ENCODE assay signal across 9 mouse cellular contexts in the genomic region with DNA sequence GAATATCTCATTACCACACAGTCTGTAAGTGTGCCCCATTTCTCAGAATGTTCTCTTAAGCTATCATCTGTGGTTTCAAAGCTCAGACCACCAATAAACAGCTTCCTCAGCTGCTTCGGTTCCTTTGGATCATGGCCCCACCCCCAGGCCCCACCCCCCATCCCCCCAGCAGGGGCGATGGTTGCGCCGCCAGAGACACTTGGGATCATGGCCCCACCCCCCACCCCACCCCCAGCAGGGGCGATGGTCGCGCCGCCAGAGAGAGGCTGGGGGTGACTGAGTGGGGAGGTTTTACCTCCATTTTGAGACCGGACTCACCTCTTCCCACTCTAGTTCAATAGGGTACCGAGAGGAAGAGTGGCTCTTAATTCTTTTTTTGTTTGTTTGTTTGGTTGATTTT. TPM values are rescaled to one million over a fixed set of nuclear protein-coding genes. Genes with fewer than 3 reads are reported as not detected.
DNase-seq lines count a peak whose midpoint lies in the region; ATAC-seq and TF ChIP-seq lines count a peak whose summit lies in the region.
"Had no signal": no experiment of that assay in that cellular context is flagged by ENCODE, and none has a peak within 500 bp of the region (broad histone marks: within the 10 kb centered on the region; RNA-seq: fewer than 3 reads in every experiment).

No protein-coding gene starts in this region.

- no peak overlapping the region for H3K27ac ChIP-seq in heart, postnatal 0 days (ENCODE audit: low read depth)
- no peak overlapping the region for H3K27ac ChIP-seq in hindbrain, postnatal 0 days
- no peak overlapping the region for H3K27ac ChIP-seq in midbrain, embryonic 11.5 days (ENCODE audit: low read depth, low read length)

- 4% methylated on average over 10 of the region's 10 CpGs for WGBS in heart, postnatal 0 days
- WGBS in hindbrain, postnatal 0 days: 4% methylated on average over 10 of the region's 10 CpGs
- 8% methylated on average over 10 of the region's 10 CpGs for WGBS in midbrain, embryonic 11.5 days

- no peaks in the 10 kb centered on the region for H3K9me3 ChIP-seq in heart, postnatal 0 days (replicated peaks; ENCODE audit: control insufficient read depth, low read length)
- no peaks in the 10 kb centered on the region for H3K9me3 ChIP-seq in hindbrain, postnatal 0 days (ENCODE audit: low read length)
- H3K9me3 ChIP-seq in midbrain, embryonic 11.5 days (ENCODE audit: control insufficient read depth, low read length): no peaks in the 10 kb centered on the region

- intact Hi-C loops in heart, postnatal 10 days (cut with DNase I): no loop called here

- no peak overlapping the region for H3K9ac ChIP-seq in heart, postnatal 0 days (replicated peaks; ENCODE audit: low read depth, low read length)
- H3K9ac ChIP-seq in hindbrain, postnatal 0 days (replicated peaks; ENCODE audit: low read length): no peak overlapping the region
- H3K9ac ChIP-seq in midbrain, embryonic 11.5 days (ENCODE audit: low read length): no peak overlapping the region

- no peak for TF ChIP-seq EP300 in heart, postnatal 0 days (IDR thresholded peaks at IDR 0.05; ENCODE audit: low read depth)

- ATAC-seq in heart, postnatal 0 days (ENCODE audit: insufficient read depth, low read depth): no peak
- ATAC-seq in hindbrain, postnatal 0 days: no peak
- no peak for ATAC-seq in midbrain, embryonic 11.5 days (ENCODE audit: low FRiP score)
- no peak for ATAC-seq in inflammation-experienced regulatory T-cells, adult 6 months

- H3K4me1 ChIP-seq in heart, postnatal 0 days (ENCODE audit: control insufficient read depth, insufficient read depth): peaks cover 3% of the 10 kb centered on the region; the same call in 1 of the 2 replicates
- H3K4me1 ChIP-seq in hindbrain, postnatal 0 days (ENCODE audit: insufficient read depth, low read length): peaks cover 10% of the 10 kb centered on the region
- H3K4me1 ChIP-seq in midbrain, embryonic 11.5 days (ENCODE audit: control insufficient read depth, insufficient read depth, low read length): peaks cover 12% of the 10 kb centered on the region

- no peak overlapping the region for H3K4me3 ChIP-seq in heart, postnatal 0 days (ENCODE audit: low read depth, low read length)
- H3K4me3 ChIP-seq in hindbrain, postnatal 0 days (ENCODE audit: low read length): no peak overlapping the region
- no peak overlapping the region for H3K4me3 ChIP-seq in midbrain, embryonic 11.5 days (ENCODE audit: low read depth, low read length)

- TF ChIP-seq CTCF in heart, postnatal 0 days (IDR thresholded peaks at IDR 0.05; ENCODE audit: low read depth): no peak
- TF ChIP-seq CTCF in hindbrain, postnatal 0 days (IDR thresholded peaks at IDR 0.05; ENCODE audit: low read depth): no peak

- H3K36me3 ChIP-seq in heart, postnatal 0 days (replicated peaks; ENCODE audit: control insufficient read depth, insufficient read depth, low read length): no peaks in the 10 kb centered on the region
- H3K36me3 ChIP-seq in hindbrain, postnatal 0 days (ENCODE audit: insufficient read depth, low read length): no peaks in the 10 kb centered on the region; the same call in 1 of the 2 replicates
- H3K36me3 ChIP-seq in midbrain, embryonic 11.5 days (ENCODE audit: control insufficient read depth, insufficient read depth, low read length): no peaks in the 10 kb centered on the region

- H3K27me3 ChIP-seq in heart, postnatal 0 days (ENCODE audit: control insufficient read depth, insufficient read depth, low read length): no peaks in the 10 kb centered on the region
- H3K27me3 ChIP-seq in hindbrain, postnatal 0 days (ENCODE audit: insufficient read depth, low read length): no peaks in the 10 kb centered on the region
- H3K27me3 ChIP-seq in midbrain, embryonic 11.5 days (ENCODE audit: control insufficient read depth, insufficient read depth, low read length): no peaks in the 10 kb centered on the region

- peak overlapping the region; percentile 16; the same call in 1 of the 2 replicates for H3K4me2 ChIP-seq in heart, postnatal 0 days (ENCODE audit: low read depth, low read length)
- peak overlapping the region; percentile 37; the same call in 1 of the 2 replicates for H3K4me2 ChIP-seq in hindbrain, postnatal 0 days (ENCODE audit: low read depth, low read length)
- peak overlapping the region; percentile 23 for H3K4me2 ChIP-seq in midbrain, embryonic 11.5 days

- DNase-seq in heart, postnatal 0 days (ENCODE audit: low spot score): no peak
- DNase-seq in heart, postnatal 10 days: no peak
- peak; percentile 53 for DNase-seq in ZHBTc4 (ENCODE audit: low read depth, low spot score)
- DNase-seq in hindbrain, postnatal 0 days (ENCODE audit: low spot score): no peak
- DNase-seq in midbrain, embryonic 11.5 days (ENCODE audit: low spot score, missing footprints): peak; percentile 45
- DNase-seq in thymus, postnatal 4 days: no peak
- no peak for DNase-seq in spleen, postnatal 10 days (ENCODE audit: low spot score in 2 of 2)
- DNase-seq: layer of hippocampus, postnatal 36 days had no signal

RNA-seq across cellular contexts. Expression of gene Tbc1d9b, which starts 3.4 kb away (rescaled TPM):
- 37.6 and 49.0 TPM in 2 replicates for total RNA-seq in heart, postnatal 0 days (2014; rRNA removed; ENCODE audit: low replicate concordance)
- 18.2 and 18.4 TPM in 2 replicates for polyA plus RNA-seq in heart, postnatal 0 days (2015; fragmentation: Nextera tagmentation; extraction: Ambion mirVana)
- 10 to 100 TPM; 44.5 to 48.6 TPM for total RNA-seq in heart, postnatal 10 days (2021)
- total RNA-seq in hindbrain, postnatal 0 days (2014; rRNA removed): 62.4 and 62.6 TPM in 2 replicates
- 32.1 and 33.5 TPM in 2 replicates for polyA plus RNA-seq in hindbrain, postnatal 0 days (2015; fragmentation: Nextera tagmentation; extraction: Ambion mirVana)
- polyA plus RNA-seq in midbrain, embryonic 11.5 days (2014; fragmentation: Nextera tagmentation; extraction: Ambion mirVana): 27.6 and 30.0 TPM in 2 replicates
- 10 to 100 TPM; 18.4 to 23.5 (median 20.9) TPM for polyA plus RNA-seq in inflammation-experienced regulatory T-cells, adult 6 months (2017; shearing (Covaris generic))

RNA-seq across cellular contexts. Expression of gene Mrnip, which starts 46.5 kb away (rescaled TPM):
- total RNA-seq in heart, postnatal 0 days (2014; rRNA removed; ENCODE audit: low replicate concordance): 6.3 and 18.6 TPM in 2 replicates
- 7.7 and 7.9 TPM in 2 replicates for polyA plus RNA-seq in heart, postnatal 0 days (2015; fragmentation: Nextera tagmentation; extraction: Ambion mirVana)
- total RNA-seq in heart, postnatal 10 days (2021): 1 to 10 TPM; 6.0 TPM
- total RNA-seq in hindbrain, postnatal 0 days (2014; rRNA removed): 40.8 and 44.2 TPM in 2 replicates
- polyA plus RNA-seq in hindbrain, postnatal 0 days (2015; fragmentation: Nextera tagmentation; extraction: Ambion mirVana): 33.5 and 34.0 TPM in 2 replicates
- 20.0 and 22.8 TPM in 2 replicates for polyA plus RNA-seq in midbrain, embryonic 11.5 days (2014; fragmentation: Nextera tagmentation; extraction: Ambion mirVana)
- 10 to 100 TPM; 11.1 to 14.0 (median 12.5) TPM for polyA plus RNA-seq in inflammation-experienced regulatory T-cells, adult 6 months (2017; shearing (Covaris generic))

Comparison
In these comparisons a context has a peak if more than half of its experiments do, and no peak if none do; other contexts are left out.
1. DNase-seq: peak in ZHBTc4 (single experiment) and midbrain, embryonic 11.5 days (single experiment); none in heart, postnatal 0 days (single experiment), heart, postnatal 10 days (0 of 2), hindbrain, postnatal 0 days (single experiment), thymus, postnatal 4 days (single experiment) and spleen, postnatal 10 days (0 of 2).
2. Peak in every context shown above with its lines, with median percentiles within 50 percentile points of each other: H3K4me2 ChIP-seq.